Comparison of ENCODE assay signal across 20 mouse cellular contexts in genomic region chr13:37355642-37356331, GRCm38 (mm10). TPM values are rescaled to one million over a fixed set of nuclear protein-coding genes. Genes with fewer than 3 reads are reported as not detected.
DNase-seq lines count a peak whose midpoint lies in the region; TF ChIP-seq lines count a peak whose summit lies in the region.
"Had no signal": no experiment of that assay in that cellular context is flagged by ENCODE, and none has a peak within 500 bp of the region (broad histone marks: within the 10 kb centered on the region; RNA-seq: fewer than 3 reads in every experiment).

No protein-coding gene starts in this region.

- H3K4me3 ChIP-seq in cortical plate, adult 2 months (ENCODE audit: insufficient read depth, low read length), result no peak overlapping the region
- H3K4me3 ChIP-seq: erythroblast, embryonic 14.5 days; gastrocnemius, adult 2 months; heart, adult 2 months; heart, embryonic 15.5 days; hindbrain, embryonic 12.5 days; limb, embryonic 13.5 days had no signal

- H3K4me1 ChIP-seq in cortical plate, adult 2 months (ENCODE audit: control insufficient read depth, insufficient read depth, low read length), result peaks cover 3% of the 10 kb centered on the region; the same call in 1 of the 2 replicates
- H3K4me1 ChIP-seq: hindbrain, embryonic 12.5 days had no signal

- no peak for TF ChIP-seq POLR2A in cortical plate, adult 2 months (IDR thresholded peaks at IDR 0.05; ENCODE audit: extremely low read depth, insufficient read depth, low read length)

- peak overlapping the region; percentile 65 for H3K27ac ChIP-seq in cortical plate, adult 2 months (ENCODE audit: insufficient read depth, low read length)
- H3K27ac ChIP-seq: gastrocnemius, adult 2 months; heart, adult 2 months; heart, embryonic 15.5 days; hindbrain, embryonic 12.5 days; limb, embryonic 13.5 days had no signal

- DNase-seq in layer of hippocampus, adult 9-11 months, result peak; percentile 51
- no peak for DNase-seq in layer of hippocampus, adult 8-10 months (ENCODE audit: low spot score in 2 of 2)
- peak; percentile 55 for DNase-seq in right cerebral cortex, adult 18-20 months
- DNase-seq in right cerebral cortex, postnatal 25 days, result no peak
- no peak for DNase-seq in thymus, postnatal 10 days (ENCODE audit: low spot score in 2 of 2)
- no peak for DNase-seq in neural tube, embryonic 10.5 days (ENCODE audit: extremely low spot score, low spot score)
- DNase-seq: cerebellum, postnatal 25 days; gastrocnemius, adult 2 months; heart, adult 2 months; kidney, adult 9 months; kidney, postnatal 36 days; layer of hippocampus, postnatal 36 days; lung, embryonic 14.5 days; thymus, postnatal 4 days had no signal

- TF ChIP-seq CTCF in cortical plate, adult 2 months (IDR thresholded peaks at IDR 0.05; ENCODE audit: extremely low read depth, insufficient read depth, low read length), result no peak

RNA-seq across cellular contexts. Expression of gene Ly86, which starts 10.8 kb away (rescaled TPM):
- total RNA-seq in layer of hippocampus, adult 8-10 months (2022), result 10 to 100 TPM in 2 of 4 experiments, 1 to 10 TPM in 2; 8.7 to 78.2 (median 39.6) TPM
- polyA plus RNA-seq in cortical plate, adult 2 months (2012; rRNA removed), result 22.2 and 24.3 TPM in 2 replicates
- polyA plus RNA-seq: C2C12; erythroblast, embryonic 14.5 days had no signal

Comparison
In these comparisons a context has a peak if more than half of its experiments do, and no peak if none do; other contexts are left out.
1. DNase-seq: peak in layer of hippocampus, adult 9-11 months (single experiment) and right cerebral cortex, adult 18-20 months (single experiment); none in layer of hippocampus, adult 8-10 months (0 of 2), right cerebral cortex, postnatal 25 days (single experiment), thymus, postnatal 10 days (0 of 2) and neural tube, embryonic 10.5 days (single experiment).